Mouse (Mus musculus) frontal cortex, postnatal 10 days (tissue): ENCODE results near the gene Angptl8.
"Not testable (repeated sequence)": the region's sequence is repeated elsewhere in the genome, so short reads cannot be mapped to it uniquely, and the experiment has no call there.

Experiments
- DNase-seq, 2 experiments: peaks; one replicate each; pipeline ENCODE4 v3.0.0; 2022; ENCODE audit warnings: low spot score in 2 of 2, mixed read lengths in 1 of 2

The Angptl8 gene

GRCm38 (mm10) chr9:21835258-21835912 lies at the start of gene Angptl8:
Angptl8 (plus strand) TSS chr9:21835510.
- no peak for DNase-seq

- not testable (repeated sequence) for DNase-seq
These were observed 49.0 kb upstream of the Angptl8 start for GRCm38 (mm10) chr9:21786309-21786708.

DNA sequence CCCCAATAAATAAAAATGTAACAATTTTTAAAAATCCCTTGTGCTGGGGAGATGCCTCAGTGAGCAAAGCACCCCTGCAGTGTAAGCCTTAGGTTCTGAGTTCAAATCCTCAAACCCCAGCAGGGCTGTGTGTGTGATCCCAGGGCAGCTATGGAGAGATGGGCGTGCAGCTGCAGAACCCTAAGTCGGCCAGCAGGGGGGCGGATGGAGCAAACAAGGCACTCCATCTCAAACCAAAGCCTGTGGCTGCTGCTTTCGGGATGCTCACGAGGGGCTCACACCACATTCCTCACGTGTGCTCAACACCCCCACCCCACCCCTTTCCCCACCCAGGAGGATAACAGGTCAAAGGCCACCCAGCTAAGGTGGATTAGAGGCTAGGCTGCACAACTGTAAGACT lies 48.4 kb upstream of the Angptl8 start:
- DNase-seq, result peak in 1 of 2 experiments; percentile 50

GRCm38 (mm10) chr9:21787654-21788053 lies 47.7 kb upstream of the Angptl8 start:
- DNase-seq, result no peak

GRCm38 (mm10) chr9:21788234-21788633 lies 47.1 kb upstream of the Angptl8 start:
- no peak for DNase-seq

GRCm38 (mm10) chr9:21791861-21792260 lies 43.4 kb upstream of the Angptl8 start:
- no peak for DNase-seq

GRCm38 (mm10) chr9:21792644-21793043 lies 42.7 kb upstream of the Angptl8 start:
- peak; percentile 67 to 72 for DNase-seq

DNA sequence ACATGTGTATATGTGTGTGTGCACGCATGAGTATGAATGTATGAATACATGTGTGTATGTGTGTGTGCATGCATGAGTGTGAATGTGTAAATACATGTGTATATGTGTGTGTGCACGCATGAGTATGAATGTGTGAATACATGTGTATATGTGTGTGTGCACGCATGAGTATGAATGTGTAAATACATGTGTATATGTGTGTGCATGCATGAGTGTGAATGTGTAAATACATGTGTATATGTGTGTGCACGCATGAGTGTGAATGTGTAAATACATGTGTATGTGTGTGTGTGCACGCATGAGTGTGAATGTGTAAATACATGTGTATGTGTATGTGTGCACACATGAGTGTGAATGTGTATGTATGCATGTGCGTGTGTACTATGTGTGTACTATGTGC lies 41.8 kb upstream of the Angptl8 start:
- not testable (repeated sequence) for DNase-seq

DNA sequence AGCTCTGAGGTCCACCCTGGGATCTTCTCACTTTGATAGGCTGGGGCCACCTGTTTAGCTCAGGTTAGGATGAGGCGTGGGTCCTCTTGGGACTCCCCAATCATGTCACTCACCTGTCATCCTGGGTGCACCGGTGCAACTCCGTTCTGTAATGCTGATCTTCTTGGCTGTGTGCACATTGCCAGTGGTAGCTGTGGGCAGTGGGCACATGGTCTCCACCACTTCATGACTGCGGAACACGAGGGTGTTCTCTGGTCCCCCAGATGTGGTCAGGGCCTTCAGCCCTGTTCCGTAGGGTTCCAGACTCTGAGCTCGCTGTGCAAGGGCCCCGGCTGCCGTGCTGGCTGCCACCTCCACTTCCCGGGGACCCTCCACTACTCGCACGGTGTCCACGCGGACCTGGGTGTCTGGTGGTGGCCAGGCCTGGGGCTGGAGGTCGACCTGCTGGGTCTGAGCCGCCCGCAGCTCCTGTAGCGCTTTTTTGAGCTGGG lies 40.9 kb upstream of the Angptl8 start:
- no peak for DNase-seq

DNA sequence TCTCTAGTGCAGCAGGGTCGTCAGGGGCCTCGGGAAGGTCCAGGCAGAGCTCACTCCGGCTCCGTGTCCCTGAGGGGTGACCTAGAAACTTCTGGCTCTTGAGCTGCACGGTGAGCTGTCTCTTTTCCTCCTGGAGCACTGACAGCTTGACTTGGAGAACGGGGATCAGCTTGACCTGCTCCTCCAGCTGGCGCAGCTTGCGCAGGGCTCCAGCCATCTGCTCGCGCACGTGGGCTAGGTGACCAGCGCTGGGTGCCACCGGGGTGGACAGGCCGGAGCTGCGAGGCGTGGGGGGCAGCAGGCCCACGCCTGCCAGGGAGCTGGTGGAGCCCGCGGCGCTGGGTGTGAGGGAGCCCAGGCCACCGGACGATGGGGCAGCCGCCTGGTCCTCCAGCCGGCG lies 40.4 kb upstream of the Angptl8 start:
- no peak for DNase-seq

GRCm38 (mm10) chr9:21795579-21795978 lies 39.7 kb upstream of the Angptl8 start:
- DNase-seq, result no peak

DNA sequence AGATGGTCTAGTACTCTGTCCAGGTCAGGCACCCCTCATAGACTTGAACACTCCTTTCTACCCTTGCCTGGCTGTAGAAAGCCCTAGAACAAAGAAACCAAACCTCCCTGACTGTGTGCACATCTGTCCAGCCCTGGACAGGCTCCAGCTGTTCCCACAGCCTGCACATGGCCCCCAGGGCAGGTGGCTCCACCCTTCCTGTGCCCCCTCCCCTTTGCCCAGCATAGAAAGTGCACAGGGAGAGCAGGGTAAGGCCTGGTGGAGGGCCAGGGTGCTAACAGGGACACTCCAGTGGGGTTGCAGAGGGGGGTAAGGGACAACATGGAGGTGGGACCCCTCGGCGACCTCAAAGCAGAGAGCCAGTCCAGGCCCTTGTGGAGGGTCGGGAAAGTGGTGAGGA lies 39.1 kb upstream of the Angptl8 start:
- no peak for DNase-seq

DNA sequence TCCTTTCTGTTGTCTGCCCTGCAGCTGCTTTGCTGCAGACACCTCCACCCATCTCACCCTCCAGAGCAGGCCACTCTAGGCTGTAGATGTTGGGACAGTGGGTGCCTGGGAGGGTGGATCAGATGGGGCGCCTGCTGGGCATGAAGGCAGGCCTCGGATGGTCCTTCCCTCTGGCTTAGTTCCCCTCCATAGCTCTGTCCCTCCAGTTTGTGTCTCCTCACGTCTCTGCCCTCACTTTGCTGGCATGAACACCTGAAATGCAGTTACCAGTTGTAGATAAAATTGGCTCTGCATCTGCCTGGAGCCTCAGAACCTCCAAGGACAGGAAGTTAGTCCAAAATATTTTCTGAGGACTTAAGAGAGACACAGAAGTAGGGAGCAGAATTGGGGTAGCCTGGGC lies 38.4 kb upstream of the Angptl8 start:
- no peak for DNase-seq

DNA sequence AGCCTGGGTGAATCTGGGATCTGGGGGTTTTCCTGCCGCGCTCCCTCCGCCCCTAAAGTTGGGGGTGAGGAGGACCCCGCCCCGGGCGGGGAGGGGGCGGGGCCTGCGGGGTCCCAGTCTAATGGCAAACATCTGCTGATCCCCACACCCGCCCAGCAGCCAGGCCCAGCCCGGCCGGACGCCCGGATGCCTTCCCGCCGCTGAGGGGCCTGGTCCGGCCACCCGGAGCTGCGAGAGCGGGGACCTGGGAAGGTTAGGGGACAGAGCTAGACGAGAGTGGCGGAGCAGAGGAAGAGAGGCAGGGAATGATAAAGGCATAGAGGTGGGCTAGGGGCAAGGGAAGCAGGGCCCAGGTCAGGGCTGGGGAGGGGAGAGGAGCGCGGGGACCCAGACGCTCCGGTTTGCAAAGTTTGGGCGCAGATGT lies 37.4 kb upstream of the Angptl8 start:
- peak in 1 of 2 experiments; percentile 42 for DNase-seq

DNA sequence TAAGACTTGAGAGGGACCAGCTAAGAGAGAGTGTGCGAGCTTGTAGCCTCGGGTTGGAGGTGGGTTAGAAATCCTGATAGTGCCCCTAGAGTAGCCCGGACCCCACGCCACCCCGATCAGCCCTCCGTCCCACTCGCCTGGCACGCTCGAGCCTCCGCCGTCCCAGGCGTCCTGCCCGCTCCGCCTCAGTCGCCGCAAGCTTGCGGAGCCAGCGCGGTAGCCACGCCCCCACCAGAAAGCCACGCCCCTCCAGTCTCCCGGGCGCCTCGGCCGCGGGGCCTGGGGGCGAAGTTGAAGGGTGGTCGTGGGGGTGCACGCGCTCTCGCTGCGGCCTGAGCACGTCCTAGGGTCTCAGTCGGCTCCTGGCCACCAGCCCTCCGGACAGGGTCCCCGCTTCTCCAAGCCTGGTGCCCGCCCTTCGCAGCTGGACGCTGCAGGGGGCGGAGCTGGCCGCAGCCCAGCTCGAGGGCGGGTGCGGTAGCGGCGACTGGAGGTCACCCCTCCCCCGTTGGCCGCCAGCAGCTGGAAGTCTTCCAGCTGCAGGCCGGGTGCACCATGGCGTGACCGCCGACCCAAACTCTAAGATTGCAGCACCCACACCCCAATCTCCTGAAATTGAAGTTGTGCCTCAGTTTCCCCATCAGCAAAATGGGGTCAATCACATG lies 36.8 kb upstream of the Angptl8 start, which contains the start of gene Kank2:
Gene Kank2 (minus strand): TSS at position 400 of the 665 bp plus-strand sequence.
- peak; percentile 52 to 73 for DNase-seq

- no peak for DNase-seq
These were observed 36.3 kb upstream of the Angptl8 start for GRCm38 (mm10) chr9:21799010-21799350.

DNA sequence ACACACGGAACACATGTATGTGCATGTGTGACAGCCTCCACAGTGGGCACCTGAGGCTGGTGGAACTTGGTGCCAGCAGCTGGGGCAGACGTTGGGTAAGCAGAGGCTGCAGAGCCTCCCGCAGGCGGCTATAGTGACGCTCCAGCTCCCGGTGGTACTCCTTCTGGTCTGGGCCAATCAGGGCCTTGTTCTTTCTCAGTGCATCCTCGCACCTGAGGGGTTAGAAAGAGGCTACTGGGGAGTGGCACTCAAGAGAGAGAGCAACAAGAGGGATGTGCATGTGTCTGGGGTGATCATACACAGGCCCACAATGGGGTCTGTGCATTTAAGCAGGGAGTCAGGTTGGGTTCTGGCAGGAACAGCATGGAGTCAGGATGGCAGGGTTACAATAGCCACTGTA lies 34.2 kb upstream of the Angptl8 start:
- no peak for DNase-seq

- DNase-seq, result no peak
These were observed 33.7 kb upstream of the Angptl8 start for GRCm38 (mm10) chr9:21801591-21801990.

DNA sequence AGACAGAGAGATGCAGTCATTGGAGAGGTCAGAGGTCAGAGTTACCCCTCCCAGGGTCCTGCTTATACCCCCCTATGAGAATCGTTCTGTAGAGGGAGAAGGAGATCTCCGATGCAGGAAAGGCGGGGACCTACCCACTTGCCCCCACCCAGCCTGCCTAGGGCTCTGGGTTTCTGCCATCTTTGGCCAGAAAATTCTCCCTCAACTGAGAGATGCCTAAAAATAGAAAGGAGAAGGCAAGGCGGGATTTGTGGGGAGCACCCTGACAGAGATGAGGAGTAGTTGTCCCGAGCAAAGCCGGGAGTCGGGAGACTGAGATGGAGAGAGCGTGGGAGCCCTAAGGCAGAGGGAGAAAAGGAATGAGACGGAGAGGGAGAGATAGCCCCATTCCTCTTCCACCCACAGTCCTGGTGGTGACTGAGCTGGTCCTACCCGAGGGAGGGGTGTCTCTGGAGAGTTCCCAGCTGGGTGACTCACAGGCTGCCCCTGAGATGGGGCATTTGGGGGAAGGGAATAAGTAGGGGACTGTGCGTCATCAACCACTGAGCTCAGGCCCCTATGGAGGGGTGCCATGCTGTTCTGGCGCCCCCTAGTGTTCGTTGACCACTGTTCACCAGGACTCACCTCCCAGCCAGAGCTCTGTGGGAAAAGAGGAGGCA lies 31.2 kb upstream of the Angptl8 start:
- DNase-seq, result peak; percentile 67 to 70

- no peak for DNase-seq
These were observed 28.9 kb upstream of the Angptl8 start for GRCm38 (mm10) chr9:21806363-21806762.

GRCm38 (mm10) chr9:21806976-21807375 lies 28.3 kb upstream of the Angptl8 start:
- no peak for DNase-seq

- no peak for DNase-seq
These were observed 26.7 kb upstream of the Angptl8 start for GRCm38 (mm10) chr9:21808561-21808960.

- DNase-seq, result no peak
These were observed 24.1 kb upstream of the Angptl8 start for GRCm38 (mm10) chr9:21811170-21811569.
